Mouse (Mus musculus): ENCODE measurements at regions not wholly inside any gene's neighbourhood (a gene's known extent, or its start where the extent isn't known, plus 50 kb on each side); places are given as distances from the start of the nearest gene placed in this dataset.

GRCm38 (mm10) chr13:15931553-15932162 lies 80.0 kb upstream of the Inhba start:
- DNase-seq (ENCODE audit: low read depth): no peak
- TF ChIP-seq CTCF (IDR thresholded peaks at IDR 0.05; ENCODE audit: borderline replicate concordance, extremely low read depth, insufficient read depth, insufficient read length): no peak

- DNase-seq (ENCODE audit: low read depth): no peak
- TF ChIP-seq POLR2A (IDR thresholded peaks at IDR 0.05; ENCODE audit: borderline replicate concordance, extremely low read depth, insufficient read depth, insufficient read length, poor library complexity, severe bottlenecking) (no peak), CTCF (IDR thresholded peaks at IDR 0.05; ENCODE audit: borderline replicate concordance, extremely low read depth, insufficient read depth, insufficient read length) (no peak)
Observed at GRCm38 (mm10) chr13:15935689-15936088, 76.0 kb upstream of the Inhba start.

GRCm38 (mm10) chr13:15936109-15936508 lies 75.5 kb upstream of the Inhba start:
- DNase-seq (ENCODE audit: low read depth): no peak
- TF ChIP-seq CTCF (IDR thresholded peaks at IDR 0.05; ENCODE audit: borderline replicate concordance, extremely low read depth, insufficient read depth, insufficient read length): no peak
- TF ChIP-seq POLR2A (IDR thresholded peaks at IDR 0.05; ENCODE audit: borderline replicate concordance, extremely low read depth, insufficient read depth, insufficient read length, poor library complexity, severe bottlenecking): no peak

- peak; percentile 5 for DNase-seq (ENCODE audit: low read depth)
- TF ChIP-seq CTCF (IDR thresholded peaks at IDR 0.05; ENCODE audit: borderline replicate concordance, extremely low read depth, insufficient read depth, insufficient read length) (no peak), POLR2A (IDR thresholded peaks at IDR 0.05; ENCODE audit: borderline replicate concordance, extremely low read depth, insufficient read depth, insufficient read length, poor library complexity, severe bottlenecking) (no peak)
Observed at GRCm38 (mm10) chr13:15950143-15950542, 61.5 kb upstream of the Inhba start.

GRCm38 (mm10) chr13:15950885-15951610 lies 60.6 kb upstream of the Inhba start:
- TF ChIP-seq POLR2A (IDR thresholded peaks at IDR 0.05; ENCODE audit: borderline replicate concordance, extremely low read depth, insufficient read depth, insufficient read length, poor library complexity, severe bottlenecking) (no peak), CTCF (IDR thresholded peaks at IDR 0.05; ENCODE audit: borderline replicate concordance, extremely low read depth, insufficient read depth, insufficient read length) (no peak)
- DNase-seq (ENCODE audit: low read depth): no peak

All from brain, embryonic 14.5 days (tissue).